Mouse (Mus musculus) heart, postnatal 14 days (tissue): ENCODE data around the gene Zc3h10. TPM values are rescaled to one million over a fixed set of nuclear protein-coding genes. Genes with fewer than 3 reads are reported as not detected.
"Not testable (repeated sequence)": the region's sequence is repeated elsewhere in the genome, so short reads cannot be mapped to it uniquely, and the experiment has no call there.

Experiments used
- DNase-seq, 2 experiments: peaks; one replicate each; pipeline ENCODE4 v3.0.0; 2021 to 2022
- intact Hi-C: fragments of 180-260 bp; cut with DNase I; formaldehyde crosslinking; loops from one replicate; pipeline ENCODE4 v1.15.1; 2025
- total RNA-seq, 2 experiments: library from RNA; stranded (reverse); gene quantifications; 2 replicates each; pipeline ENCODE4 v1.2.3; 2021

Gene Zc3h10
- total RNA-seq, 2 experiments from 2014 or later = 7.0 to 8.4 TPM

DNA sequence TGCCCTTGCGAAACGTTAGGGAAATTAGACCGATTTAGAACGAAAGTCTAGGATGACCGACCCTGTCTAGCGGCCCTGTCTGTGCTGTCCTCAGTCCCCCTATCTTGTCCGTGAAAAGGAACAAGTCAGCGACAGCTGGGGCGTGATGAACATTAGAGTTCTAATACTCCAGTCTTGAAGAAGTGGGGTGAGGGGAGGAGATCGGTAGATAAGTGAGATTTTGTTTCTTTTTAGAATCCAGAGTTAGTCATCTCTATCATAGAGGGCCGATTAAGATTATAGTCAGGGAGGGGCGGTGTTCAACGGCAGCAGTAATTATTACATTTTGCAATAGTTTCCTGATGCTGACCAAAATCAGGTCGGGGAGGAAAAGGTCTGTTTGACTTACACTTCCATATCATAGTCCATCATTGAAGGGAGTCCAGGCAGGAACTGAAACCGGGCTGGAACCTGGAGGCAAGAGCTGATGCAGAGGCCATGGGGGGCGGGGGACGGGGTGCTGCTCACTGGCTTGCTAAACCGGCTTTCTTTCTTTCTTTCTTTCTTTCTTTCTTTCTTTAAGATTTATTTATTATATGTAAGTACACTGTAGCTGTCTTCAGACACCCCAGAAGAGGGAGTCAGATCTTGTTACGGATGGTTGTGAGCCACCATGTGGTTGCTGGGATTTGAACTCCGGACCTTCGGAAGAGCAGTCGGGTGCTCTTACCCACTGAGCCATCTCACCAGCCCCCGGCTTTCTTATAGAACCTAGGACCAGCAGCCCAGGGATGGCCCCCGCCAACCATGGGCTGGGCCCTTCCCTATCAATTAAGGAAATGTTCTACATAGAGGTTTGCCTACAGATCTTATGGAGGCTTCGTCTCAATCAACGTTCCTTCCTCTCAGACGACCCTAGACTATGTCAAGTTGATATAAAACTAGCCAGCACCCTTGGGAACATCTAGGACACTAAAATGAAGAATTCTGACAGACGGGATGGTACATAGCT lies 20.9 kb downstream of the Zc3h10 start:
- DNase-seq = no peak
- intact Hi-C loops = no loop called here

DNA sequence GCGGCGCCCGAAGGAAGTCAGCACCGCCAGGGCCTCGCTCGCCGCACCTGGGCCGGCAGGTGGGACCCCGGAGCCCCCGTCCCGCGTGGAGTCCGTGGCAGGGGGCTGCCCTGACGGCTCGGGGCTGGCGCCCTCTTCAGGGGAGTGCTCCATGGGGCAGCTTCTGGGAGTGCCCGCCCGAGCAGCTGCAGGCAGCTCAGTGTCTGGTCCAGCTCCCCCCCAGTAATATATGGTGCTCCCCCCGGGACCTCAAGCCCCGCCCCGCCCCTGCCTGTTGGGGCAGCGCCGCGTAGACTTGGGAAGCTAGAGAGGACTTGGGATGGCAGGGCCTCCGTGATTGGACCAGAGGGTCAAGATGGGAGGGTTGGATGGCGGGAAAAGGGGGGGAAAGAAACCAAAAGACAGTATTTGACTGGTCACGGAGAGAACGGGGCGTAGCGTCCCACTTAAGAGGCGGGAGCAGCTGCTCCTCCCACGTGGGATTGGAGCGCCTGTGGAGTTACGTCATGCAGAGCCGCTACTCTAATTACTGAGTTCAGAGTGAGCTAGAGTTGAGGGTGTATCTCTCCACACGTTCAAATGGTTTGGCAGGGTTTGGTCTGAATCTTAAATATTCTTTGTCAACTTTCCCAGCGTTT lies 21.8 kb downstream of the Zc3h10 start, which contains the start of gene Esyt1:
Gene Esyt1, minus strand, starts transcription at position 201 of the 638 bp plus-strand sequence.
- intact Hi-C loops = no loop called here
- DNase-seq = peak; percentile 91

DNA sequence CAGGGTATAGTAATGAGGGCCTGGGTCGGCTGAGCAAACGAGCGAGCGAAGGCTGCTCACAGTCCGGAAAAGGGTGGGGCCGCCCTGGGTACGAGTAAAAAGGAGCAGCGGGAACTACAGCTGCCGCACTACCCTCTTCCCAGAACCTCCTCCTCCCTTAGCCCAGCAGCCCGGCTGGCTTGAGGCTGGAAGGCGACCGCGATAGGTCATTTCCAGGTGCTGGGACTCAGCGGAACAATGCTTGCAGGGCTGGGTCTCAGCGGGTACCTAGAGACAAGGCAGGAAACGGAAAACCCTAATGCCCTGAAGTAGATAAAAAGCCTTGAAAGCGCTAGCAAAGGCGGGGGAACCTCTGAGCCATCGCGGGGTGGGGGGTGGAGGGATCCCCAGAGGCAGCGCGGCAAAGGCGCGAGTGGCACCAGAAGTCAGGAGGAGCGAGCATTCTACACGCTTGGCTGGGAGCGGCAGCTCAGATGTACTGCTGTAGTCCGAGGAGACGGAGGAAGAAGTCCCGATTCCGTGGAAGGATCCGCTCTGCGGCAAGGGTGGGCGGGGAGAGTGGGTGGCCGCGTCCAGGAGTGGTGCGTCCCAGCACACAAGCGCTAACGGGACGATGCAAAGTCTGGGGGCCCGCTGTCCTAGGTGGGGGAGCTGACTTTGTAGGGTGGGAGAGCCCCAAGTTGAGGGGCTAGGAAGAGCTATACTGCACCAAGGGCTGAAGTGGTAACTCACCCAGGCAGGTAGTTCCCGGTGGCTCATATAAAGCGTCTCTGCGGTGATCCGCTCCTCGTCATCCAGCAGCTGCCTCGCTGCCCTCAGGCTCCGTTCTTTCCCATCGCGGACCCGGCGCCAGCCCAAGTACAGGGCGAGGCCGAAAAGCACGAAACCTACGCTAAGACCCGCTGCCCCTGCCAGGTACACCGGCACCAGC lies 22.6 kb downstream of the Zc3h10 start:
- peak; percentile 52 to 59 for DNase-seq
- intact Hi-C loops = no loop called here

DNA sequence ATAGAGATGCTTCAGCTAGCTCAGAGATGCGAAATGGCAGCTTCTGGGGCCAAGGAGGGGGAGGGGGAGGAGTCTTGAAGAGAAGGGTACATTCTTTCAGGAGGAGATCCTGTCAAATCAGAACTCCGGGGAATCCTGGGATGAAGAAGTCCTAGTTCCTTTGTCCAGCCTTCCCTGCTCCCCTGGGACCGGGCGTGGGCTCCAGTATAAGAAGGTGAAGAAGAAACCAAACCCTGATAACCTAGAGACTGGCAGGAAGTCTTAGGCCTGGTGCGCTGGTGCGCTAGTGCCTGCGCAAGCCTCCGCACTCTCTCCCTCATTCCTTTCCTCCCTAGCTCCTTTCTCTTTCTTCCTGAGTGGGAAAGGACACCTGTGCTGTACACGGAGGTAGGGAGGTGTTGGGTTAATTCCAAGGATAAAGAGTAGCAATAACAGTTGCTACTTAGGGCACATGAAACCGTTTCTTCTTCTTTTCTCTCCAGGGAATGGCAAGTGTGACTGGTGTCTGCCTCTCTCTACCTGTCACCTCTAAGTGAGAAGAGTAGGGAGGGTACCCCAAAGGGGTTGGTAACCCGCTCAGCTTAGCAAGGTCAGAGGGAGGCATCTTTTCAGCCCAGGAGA lies 23.4 kb downstream of the Zc3h10 start:
- intact Hi-C loops = no loop called here
- no peak for DNase-seq

DNA sequence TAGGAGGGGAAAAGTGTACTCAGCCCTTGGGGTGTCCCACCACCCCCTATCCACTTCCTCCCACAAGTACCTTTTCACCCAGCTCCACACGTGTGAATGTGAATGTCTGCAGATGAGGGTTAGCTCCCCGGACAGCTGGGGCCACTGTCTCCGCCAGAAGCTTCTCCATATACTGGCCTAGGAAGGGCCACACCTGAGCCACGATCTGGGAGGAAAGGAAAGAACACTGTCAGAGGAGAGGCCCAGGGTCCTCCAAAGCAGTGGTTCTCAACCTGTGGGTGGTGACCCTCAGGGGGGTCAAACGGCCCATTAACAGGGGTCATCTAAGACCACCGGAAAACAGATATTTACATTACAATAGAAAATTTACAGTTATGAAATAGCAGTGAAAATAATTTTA lies 25.2 kb downstream of the Zc3h10 start:
- no peak for DNase-seq
- intact Hi-C loops = no loop called here

DNA sequence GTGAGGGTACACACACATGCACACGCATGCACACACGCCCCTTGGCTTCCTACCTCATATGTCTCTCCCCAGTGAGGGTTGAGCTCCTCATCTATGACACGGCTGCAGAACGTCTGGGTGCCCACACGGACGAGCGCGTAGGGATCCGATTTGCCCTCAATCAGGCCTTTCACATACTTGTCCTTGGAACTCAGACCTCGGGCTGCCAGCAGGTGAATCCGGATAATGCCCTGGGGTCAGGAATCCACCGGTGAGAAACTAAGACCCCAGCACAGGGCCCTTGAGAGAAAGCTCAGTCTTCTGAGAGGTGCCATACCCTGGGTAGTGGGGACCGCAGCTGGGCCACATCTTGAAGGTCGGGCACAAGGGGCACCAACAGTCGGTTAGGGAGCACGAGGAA lies 27.0 kb downstream of the Zc3h10 start:
- DNase-seq = no peak
- intact Hi-C loops = loop anchor here (2.0 kb wide), 1 partner anchor 14 kb away; no protein-coding TSS in a partner anchor

DNA sequence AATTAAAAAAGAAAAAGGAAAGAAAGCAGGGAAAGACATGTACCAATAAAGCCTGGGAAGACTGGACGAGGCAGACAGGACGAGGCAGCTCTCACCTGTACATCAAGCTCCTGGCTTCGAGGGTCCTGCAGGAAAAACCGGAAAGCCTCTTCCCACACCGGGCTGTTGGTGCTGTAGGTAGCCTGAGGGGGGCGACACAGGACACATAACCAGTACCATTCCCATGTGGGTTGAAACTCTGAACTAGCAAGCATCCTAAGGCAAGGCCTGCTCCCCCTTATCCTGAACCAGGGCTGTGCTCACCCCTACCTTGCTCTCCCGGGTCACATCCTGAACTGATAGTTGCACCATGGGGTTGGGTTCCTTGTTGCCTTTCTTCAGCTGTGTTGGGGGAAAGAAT lies 28.7 kb downstream of the Zc3h10 start:
- intact Hi-C loops = no loop called here
- DNase-seq = peak; percentile 63 to 65

DNA sequence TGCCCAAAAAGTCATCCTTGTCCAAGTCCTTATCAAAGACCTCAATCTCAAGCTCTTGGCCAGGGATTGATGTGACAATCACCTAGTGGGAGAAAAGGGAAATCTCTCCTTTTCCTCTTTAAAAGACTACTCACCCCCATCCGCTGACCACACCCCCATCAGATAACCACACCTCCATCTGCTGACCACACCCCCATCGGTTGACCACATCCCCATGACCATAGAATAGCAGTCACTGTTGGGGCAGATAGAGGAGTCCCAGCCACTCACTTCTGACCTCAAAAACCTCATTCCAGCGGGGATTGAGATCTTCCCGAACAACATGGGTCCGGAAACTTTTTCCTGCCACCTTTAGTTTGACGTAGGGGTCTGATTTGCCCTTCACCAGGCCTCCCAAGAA lies 30.9 kb downstream of the Zc3h10 start:
- no peak for DNase-seq
- intact Hi-C loops = no loop called here

DNA sequence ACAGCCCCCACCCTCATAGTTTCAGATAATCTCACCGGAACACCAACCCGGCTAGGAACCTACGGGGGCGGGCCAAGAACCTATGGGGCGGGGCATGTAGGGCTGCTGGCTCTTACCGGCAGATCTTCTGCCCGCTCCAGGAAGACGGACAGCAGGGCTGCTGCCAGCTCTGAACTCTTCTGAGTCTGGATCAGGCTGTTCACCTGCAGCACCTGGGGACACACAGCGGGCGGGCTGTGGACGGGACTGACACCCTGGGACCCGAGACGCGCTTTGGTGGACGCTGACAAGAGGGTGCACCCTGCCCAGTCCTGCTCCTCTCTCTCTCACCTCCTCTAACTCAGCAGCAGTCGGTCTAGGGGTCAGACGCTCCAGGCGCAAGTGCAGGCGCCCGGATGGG lies 31.5 kb downstream of the Zc3h10 start:
- intact Hi-C loops = no loop called here
- DNase-seq = no peak

DNA sequence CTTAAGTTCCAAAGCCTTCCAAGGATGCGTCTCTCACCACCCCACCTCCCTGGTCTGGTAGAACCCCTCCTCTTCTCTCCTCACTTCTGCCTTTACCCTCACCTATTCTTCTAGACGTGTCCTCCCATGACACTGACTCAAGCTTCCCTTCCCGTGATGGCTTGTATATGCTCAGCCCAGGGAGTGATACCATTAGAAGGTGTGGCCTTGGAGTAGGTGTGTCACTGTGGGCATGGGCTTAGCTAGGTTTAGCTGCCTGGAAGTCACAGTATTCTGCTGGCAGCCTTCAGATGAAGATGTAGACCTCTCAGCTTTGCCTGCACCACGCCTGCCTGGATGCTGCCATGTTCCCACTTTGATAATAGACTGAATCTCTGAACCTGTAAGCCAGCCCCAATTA lies 32.5 kb downstream of the Zc3h10 start:
- DNase-seq = no peak
- intact Hi-C loops = no loop called here

DNA sequence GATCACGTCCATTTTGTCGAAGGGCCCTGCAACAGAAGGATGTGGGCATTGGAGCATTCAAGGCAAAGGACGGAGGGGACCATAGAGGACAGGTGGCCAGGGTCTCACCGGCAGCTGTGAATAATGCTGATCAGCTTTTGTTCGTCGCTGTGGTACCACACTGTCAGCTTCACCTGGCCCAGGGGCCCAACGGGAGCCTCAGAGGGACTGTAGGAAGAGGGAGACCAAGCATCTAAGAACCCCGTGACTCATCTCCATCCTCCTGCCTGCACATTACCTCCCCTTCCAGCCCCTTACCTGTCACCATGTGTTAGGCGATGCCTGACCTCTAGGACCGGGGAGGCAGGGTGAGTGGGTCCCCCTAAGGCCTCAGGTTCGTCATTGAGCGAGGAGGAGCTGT lies 35.8 kb downstream of the Zc3h10 start:
- DNase-seq = no peak
- intact Hi-C loops = no loop called here

DNA sequence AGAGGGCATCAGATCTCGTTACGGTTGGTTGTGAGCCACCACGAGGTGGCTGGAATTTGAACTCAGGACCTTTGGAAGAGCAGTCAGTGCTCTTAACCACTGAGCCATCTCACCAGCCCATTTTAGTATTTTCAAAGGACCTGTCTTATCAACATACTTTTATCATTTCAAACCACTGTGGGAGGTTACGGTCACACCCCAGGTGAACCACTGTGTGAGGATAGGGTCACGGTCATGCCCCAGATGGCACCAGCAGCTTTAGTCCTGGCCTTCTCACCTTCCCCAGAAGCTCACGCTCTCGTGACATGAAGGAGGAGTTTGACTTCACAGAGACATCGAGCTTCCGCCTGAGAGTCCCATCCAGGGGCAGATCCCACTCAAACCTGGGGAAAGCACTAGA lies 36.4 kb downstream of the Zc3h10 start:
- DNase-seq = no peak
- intact Hi-C loops = no loop called here

DNA sequence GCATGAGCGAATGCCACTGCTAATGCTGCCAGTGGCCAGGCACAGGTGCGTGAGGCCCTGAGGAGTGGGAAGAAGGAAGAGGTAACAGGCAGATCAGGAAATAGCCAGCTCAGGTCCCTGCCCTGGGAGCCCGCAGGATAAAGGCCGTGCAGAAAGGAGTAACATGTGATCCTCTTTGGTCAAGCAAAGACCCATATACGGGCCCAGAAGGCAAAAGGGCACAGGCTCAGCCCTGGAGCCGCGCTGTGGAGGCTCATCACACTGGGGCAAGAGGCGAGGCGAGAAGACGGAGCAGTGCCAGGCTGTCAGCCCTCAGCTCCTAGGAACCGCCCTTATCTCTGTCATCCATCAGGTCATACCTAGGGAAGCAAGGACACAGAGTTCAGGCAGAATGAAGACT lies 37.3 kb downstream of the Zc3h10 start:
- no peak for DNase-seq
- intact Hi-C loops = no loop called here

DNA sequence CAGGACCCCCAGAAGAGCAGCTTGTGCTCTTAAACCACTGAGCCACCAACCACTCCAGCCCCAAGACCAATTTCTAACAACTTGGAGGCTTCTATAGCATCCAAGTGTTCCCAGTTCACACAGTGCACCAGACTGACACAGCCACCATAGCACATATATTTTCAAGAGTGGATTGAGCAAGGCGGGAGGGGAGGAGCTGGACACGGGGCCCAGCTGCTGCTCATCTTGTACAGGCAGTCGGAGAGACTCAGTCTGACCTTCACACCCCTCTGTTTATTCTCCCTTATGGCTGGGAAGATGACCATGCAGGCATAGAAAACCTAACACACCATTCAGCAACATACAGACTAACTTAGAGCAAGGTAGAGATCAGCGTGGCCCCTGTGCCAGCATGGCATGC lies 37.7 kb downstream of the Zc3h10 start:
- DNase-seq = no peak
- intact Hi-C loops = no loop called here

DNA sequence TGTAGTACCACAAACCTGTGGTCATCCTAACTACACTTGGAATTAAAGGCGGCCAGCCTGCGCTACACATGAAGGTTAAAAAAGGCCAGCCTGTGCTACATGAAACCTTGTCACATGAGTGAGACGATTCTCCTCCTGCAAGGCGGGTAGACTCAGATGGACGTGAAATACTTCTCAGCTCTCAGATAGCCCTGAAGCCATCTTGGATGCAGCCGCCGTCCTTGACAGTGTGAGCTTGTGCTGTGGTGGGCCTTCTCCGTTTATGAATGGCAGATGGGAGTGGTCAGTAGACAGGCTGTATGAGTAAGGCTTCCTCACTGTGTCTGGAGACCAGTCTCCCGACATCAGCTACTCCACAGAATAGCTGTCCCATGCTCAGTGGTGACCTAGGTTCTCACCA lies 38.4 kb downstream of the Zc3h10 start:
- no peak for DNase-seq
- intact Hi-C loops = no loop called here

DNA sequence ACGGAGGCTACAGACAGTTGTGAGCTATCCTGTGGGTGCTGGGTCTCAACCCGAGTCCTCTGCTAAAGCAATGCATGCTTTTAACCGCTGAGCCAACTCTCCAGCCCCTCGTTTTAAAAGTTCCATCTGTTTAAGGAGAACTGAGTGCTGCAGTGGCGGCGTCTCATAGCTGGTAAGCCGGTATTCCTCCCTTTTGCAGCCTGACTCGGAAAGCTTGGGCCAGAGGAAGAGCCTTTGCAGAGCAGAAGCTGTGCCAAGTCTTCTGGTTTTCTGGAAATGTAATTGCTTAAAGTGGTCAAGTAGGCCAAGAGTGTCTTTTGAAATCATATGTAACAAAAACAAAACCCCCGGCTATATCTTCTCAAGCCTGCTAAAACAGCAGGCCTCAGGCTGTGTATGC lies 39.3 kb downstream of the Zc3h10 start:
- intact Hi-C loops = no loop called here

DNA sequence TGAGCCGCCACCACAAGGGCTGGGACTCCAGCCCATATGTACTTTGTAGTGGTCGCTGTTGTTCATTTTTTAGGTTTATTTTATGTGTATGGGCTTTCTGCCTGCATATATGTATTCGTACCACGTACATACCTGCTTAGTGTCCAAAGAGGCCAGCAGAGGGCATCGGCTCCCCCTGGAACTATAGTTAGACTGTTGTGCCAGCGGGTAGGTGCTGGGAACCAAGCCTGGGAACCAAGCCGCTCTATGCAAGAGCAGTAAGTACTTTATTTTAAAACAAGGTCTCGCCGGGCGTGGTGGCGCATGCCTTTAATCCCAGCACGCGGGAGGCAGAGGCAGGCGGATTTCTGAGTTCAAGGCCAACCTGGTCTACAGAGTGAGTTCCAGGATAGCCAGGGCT lies 41.6 kb downstream of the Zc3h10 start:
- intact Hi-C loops = no loop called here
- DNase-seq = no peak

More for the DNA sequence above, 39.3 kb downstream of the Zc3h10 start:
- DNase-seq = no peak

DNA sequence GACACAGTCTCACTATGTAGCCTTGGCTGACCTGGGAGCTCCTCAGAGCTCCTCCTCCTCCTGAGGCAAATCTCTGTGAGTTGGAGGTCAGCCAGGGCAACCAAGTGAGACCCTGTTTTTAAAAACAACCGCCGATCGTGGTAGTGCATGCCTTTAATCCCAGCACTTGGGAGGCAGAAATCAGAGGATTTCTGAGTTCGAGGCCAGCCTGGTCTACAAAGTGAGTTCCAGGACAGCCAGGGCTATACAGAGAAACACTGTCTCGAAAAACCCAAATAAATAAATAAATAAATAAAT lies 42.3 kb downstream of the Zc3h10 start:
- intact Hi-C loops = not testable (repeated sequence)

DNA sequence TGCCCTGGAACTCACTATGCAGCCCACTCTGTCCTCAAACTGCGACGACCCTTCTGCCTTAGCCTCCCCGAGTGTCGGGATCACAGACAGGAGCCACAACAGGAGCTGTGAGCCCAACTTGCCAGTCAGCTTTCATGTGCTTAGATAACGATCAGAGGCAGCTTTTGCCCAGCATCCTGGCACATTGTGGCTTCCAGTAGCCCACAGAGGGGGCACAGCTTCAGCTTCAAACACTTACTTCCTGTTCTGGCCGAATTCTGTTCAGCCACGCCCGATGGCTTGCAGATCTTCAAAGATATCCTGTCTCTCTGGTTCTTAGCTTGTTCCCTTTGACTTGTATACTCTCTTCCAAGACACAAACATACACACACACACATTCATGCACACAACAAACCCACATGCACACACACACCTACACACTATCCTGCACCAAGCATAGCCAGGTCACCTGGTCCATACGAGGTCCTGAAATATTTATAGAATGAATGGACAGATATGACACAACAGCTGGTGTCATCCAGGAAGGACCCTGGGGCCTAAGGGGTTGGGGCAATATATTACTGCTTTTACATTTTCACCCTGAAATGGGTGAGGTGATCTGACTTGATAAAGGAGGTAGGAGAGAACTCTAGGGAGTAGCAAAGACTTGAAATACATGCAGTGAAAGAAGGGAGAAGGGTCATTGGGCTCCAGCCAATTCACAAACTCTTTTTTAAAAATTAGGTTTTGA lies 42.8 kb downstream of the Zc3h10 start:
- DNase-seq = no peak
- intact Hi-C loops = no loop called here

More for the DNA sequence above, 42.3 kb downstream of the Zc3h10 start:
- DNase-seq = not testable (repeated sequence)

DNA sequence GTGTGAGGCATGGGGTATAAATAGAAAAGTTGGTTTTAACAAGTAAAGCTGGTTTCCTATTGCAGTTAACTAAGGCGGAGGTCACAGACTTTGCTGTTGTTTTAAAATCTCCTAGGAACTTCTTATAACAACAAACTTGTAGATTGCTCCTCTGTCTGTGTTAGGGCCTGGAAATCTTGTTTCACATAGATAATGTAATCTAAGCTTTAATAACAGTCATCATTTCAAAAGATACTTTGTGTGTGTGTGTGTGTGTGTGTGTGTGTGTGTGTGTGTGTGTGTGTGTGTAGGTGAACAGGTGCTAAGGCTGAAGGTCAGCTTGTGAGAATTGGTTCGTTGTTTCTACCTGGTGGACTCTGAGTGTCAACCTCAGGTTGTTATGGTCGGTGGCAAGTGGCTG lies 43.6 kb downstream of the Zc3h10 start:
- no peak for DNase-seq
- intact Hi-C loops = no loop called here
